Mouse (Mus musculus): ENCODE data around the gene Tpm3.

DNA sequence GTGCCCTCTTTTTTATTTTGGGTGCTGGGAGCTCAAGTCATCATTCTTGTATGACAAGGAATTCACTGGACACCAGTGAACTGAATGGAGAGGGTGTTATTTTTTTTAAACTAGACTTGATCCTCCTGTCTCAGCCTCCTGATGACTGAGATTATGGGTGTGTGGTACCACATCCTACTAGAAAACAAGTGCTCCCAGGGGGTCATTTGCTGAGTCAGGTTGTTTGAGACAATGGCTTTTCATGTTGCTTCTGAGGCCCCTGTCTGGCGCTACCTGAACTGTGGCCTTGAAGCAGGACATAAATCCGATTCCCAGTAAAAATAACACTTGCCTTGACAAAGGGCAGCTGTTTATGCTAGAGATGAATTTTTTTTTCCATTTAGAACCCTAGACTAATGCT lies 30.7 kb downstream of the Tpm3 start:
- TF ChIP-seq EP300 (IDR thresholded peaks at IDR 0.05; ENCODE audit: insufficient read depth, low read depth, low read length) (no peak), POLR2A (IDR thresholded peaks at IDR 0.05; ENCODE audit: insufficient read depth, low read length) (no peak), CTCF (IDR thresholded peaks at IDR 0.05; ENCODE audit: low read depth, low read length) (no peak)
